ENCODE assay signal across 8 mouse cellular contexts in genomic region chr4:41754797-41755337, GRCm38 (mm10). TPM values are rescaled to one million over a fixed set of nuclear protein-coding genes. Genes with fewer than 3 reads are reported as not detected.
DNase-seq lines count a peak whose midpoint lies in the region; ATAC-seq and TF ChIP-seq lines count a peak whose summit lies in the region.

Galt (plus strand) TSS chr4:41755228.

- H3K4me2 ChIP-seq in lung, postnatal 0 days (replicated peaks; ENCODE audit: low read depth, low read length): peak within 1 kb of the TSS; percentile 92
- H3K4me2 ChIP-seq in hindbrain, postnatal 0 days (ENCODE audit: low read depth, low read length): peak within 1 kb of the TSS; percentile 95
- peak within 1 kb of the TSS; percentile 90 for H3K4me2 ChIP-seq in liver, embryonic 16.5 days (ENCODE audit: low read depth, low read length)

- DNase-seq in lung, postnatal 0 days (ENCODE audit: low spot score): no peak
- no peak for DNase-seq in lung, postnatal 14 days
- DNase-seq in adrenal gland, postnatal 4 days (ENCODE audit: low spot score in 2 of 2): no peak
- no peak for DNase-seq in gastrocnemius, adult 2 months
- DNase-seq in hindbrain, postnatal 0 days (ENCODE audit: low spot score): peak; percentile 73
- DNase-seq in embryo, embryonic 11 days: no peak
- DNase-seq in frontal cortex, postnatal 10 days (ENCODE audit: low spot score in 2 of 2): no peak

- no peak for TF ChIP-seq EP300 in lung, postnatal 0 days (IDR thresholded peaks at IDR 0.05)

- TF ChIP-seq CTCF in lung, postnatal 0 days (IDR thresholded peaks at IDR 0.05): no peak
- no peak for TF ChIP-seq CTCF in gastrocnemius, adult 2 months (IDR thresholded peaks at IDR 0.05)
- TF ChIP-seq CTCF in hindbrain, postnatal 0 days (IDR thresholded peaks at IDR 0.05; ENCODE audit: low read depth): no peak

- WGBS in lung, postnatal 0 days: 11% methylated on average over 14 of the region's 14 CpGs
- 14% methylated on average over 14 of the region's 14 CpGs for WGBS in hindbrain, postnatal 0 days
- 16% methylated on average over 14 of the region's 14 CpGs for WGBS in liver, embryonic 16.5 days (ENCODE audit: insufficient replicate concordance)

- no peaks in the 10 kb centered on the region for H3K27me3 ChIP-seq in lung, postnatal 0 days (replicated peaks; ENCODE audit: insufficient read depth, low read length)
- no peaks in the 10 kb centered on the region for H3K27me3 ChIP-seq in hindbrain, postnatal 0 days (ENCODE audit: insufficient read depth, low read length)
- no peaks in the 10 kb centered on the region for H3K27me3 ChIP-seq in liver, embryonic 16.5 days (ENCODE audit: control insufficient read depth, insufficient read depth, low read depth, low read length)

- intact Hi-C loops in gastrocnemius, adult 2 months (cut with DNase I): loop anchor here (10.0 kb wide), 1 partner anchor 1200 kb away; no protein-coding TSS in a partner anchor

- peak; percentile 44 for ATAC-seq in lung, postnatal 0 days
- peak; percentile 73 for ATAC-seq in hindbrain, postnatal 0 days
- peak; percentile 60 for ATAC-seq in liver, embryonic 16.5 days (ENCODE audit: low read depth)

- H3K36me3 ChIP-seq in lung, postnatal 0 days (ENCODE audit: insufficient read depth, low read length): no peaks in the 10 kb centered on the region
- H3K36me3 ChIP-seq in hindbrain, postnatal 0 days (ENCODE audit: insufficient read depth, low read length): no peaks in the 10 kb centered on the region
- H3K36me3 ChIP-seq in liver, embryonic 16.5 days (ENCODE audit: control insufficient read depth, insufficient read depth): peaks cover 4% of the 10 kb centered on the region; the same call in 1 of the 2 replicates

- H3K4me1 ChIP-seq in lung, postnatal 0 days (ENCODE audit: insufficient read depth, low read depth, low read length): 0 out of 2 replicates have a peak, but pooled peaks cover 4% of the 10 kb centered on the region
- H3K4me1 ChIP-seq in hindbrain, postnatal 0 days (ENCODE audit: insufficient read depth, low read length): peaks cover 6% of the 10 kb centered on the region; the same call in 1 of the 2 replicates
- peaks cover 18% of the 10 kb centered on the region for H3K4me1 ChIP-seq in liver, embryonic 16.5 days (ENCODE audit: control insufficient read depth, low read depth, low read length)

- no peaks in the 10 kb centered on the region for H3K9me3 ChIP-seq in lung, postnatal 0 days (ENCODE audit: low read length)
- H3K9me3 ChIP-seq in hindbrain, postnatal 0 days (ENCODE audit: low read length): no peaks in the 10 kb centered on the region
- no peaks in the 10 kb centered on the region for H3K9me3 ChIP-seq in liver, embryonic 16.5 days (replicated peaks; ENCODE audit: control insufficient read depth, low read length)

- H3K27ac ChIP-seq in lung, postnatal 0 days (ENCODE audit: low read length): peak within 1 kb of the TSS; percentile 82
- peak within 1 kb of the TSS; percentile 97 for H3K27ac ChIP-seq in gastrocnemius, adult 2 months
- H3K27ac ChIP-seq in hindbrain, postnatal 0 days: peak within 1 kb of the TSS; percentile 90
- peak within 1 kb of the TSS; percentile 89 for H3K27ac ChIP-seq in liver, embryonic 16.5 days (ENCODE audit: low read length)

- H3K9ac ChIP-seq in lung, postnatal 0 days (replicated peaks; ENCODE audit: low read depth): peak within 1 kb of the TSS; percentile 73
- H3K9ac ChIP-seq in hindbrain, postnatal 0 days (replicated peaks; ENCODE audit: low read length): peak within 1 kb of the TSS; percentile 72
- peak within 1 kb of the TSS; percentile 80 for H3K9ac ChIP-seq in liver, embryonic 16.5 days (ENCODE audit: low read depth, low read length)

- peak within 1 kb of the TSS; percentile 55 for H3K4me3 ChIP-seq in lung, postnatal 0 days (ENCODE audit: low read depth, low read length)
- peak within 1 kb of the TSS; percentile 92 for H3K4me3 ChIP-seq in gastrocnemius, adult 2 months
- peak within 1 kb of the TSS; percentile 76 for H3K4me3 ChIP-seq in hindbrain, postnatal 0 days (ENCODE audit: low read length)
- peak within 1 kb of the TSS; percentile 76 for H3K4me3 ChIP-seq in liver, embryonic 16.5 days (ENCODE audit: low read depth, low read length)

RNA-seq across cellular contexts. Expression of gene Galt, which starts in this region (rescaled TPM):
- polyA plus RNA-seq in lung, postnatal 0 days (2015; fragmentation: Nextera tagmentation; extraction: Ambion mirVana): 34.3 and 39.7 TPM in 2 replicates
- 10 to 100 TPM; 49.6 to 52.6 TPM for total RNA-seq in adrenal gland, postnatal 4 days (2021)
- 10 to 100 TPM; 27.0 to 41.1 TPM for total RNA-seq in gastrocnemius, adult 2 months (2021)
- 77.6 and 87.8 TPM in 2 replicates for total RNA-seq in hindbrain, postnatal 0 days (2014; rRNA removed)
- 55.5 and 55.9 TPM in 2 replicates for polyA plus RNA-seq in hindbrain, postnatal 0 days (2015; fragmentation: Nextera tagmentation; extraction: Ambion mirVana)
- polyA plus RNA-seq in liver, embryonic 16.5 days (2015; fragmentation: Nextera tagmentation; extraction: Ambion mirVana): 34.7 and 40.8 TPM in 2 replicates
